Mouse (Mus musculus) embryonic facial prominence, embryonic 13.5 days (tissue): Measurements from ENCODE around the gene Mapk8ip3. TPM values are rescaled to one million over a fixed set of nuclear protein-coding genes. Genes with fewer than 3 reads are reported as not detected.

Experiments
- ATAC-seq: fragments of 200-750 bp; cut with Nextera tagmentation; 2 replicates; pipeline ENCODE4 v1.8.0; 2017; ENCODE audit warnings: low read depth; ENCODE audit not compliant: insufficient number of reproducible peaks, insufficient read depth, low FRiP score, low TSS enrichment
- H3K27ac ChIP-seq: fragments of 300-500 bp; sonication (generic); 2 replicates; pipeline ENCODE4 v1.5.1; 2015; ENCODE audit warnings: moderate library complexity, mild to moderate bottlenecking, inconsistent platforms
- H3K27me3 ChIP-seq: fragments of 300-500 bp; sonication (generic); 2 replicates; pipeline ENCODE4 v1.6.1; 2015; ENCODE audit warnings: mild to moderate bottlenecking, inconsistent platforms
- H3K36me3 ChIP-seq: fragments of 300-500 bp; sonication (generic); 2 replicates; pipeline ENCODE4 v1.6.1; 2015; ENCODE audit warnings: mild to moderate bottlenecking, inconsistent platforms
- H3K4me1 ChIP-seq: fragments of 300-500 bp; sonication (generic); 2 replicates; pipeline ENCODE4 v1.6.1; 2015; ENCODE audit warnings: inconsistent platforms
- H3K4me2 ChIP-seq: fragments of 300-500 bp; sonication (generic); 2 replicates; pipeline ENCODE4 v1.6.1; 2015; ENCODE audit warnings: moderate library complexity, mild to moderate bottlenecking, inconsistent platforms
- H3K4me3 ChIP-seq: fragments of 300-500 bp; sonication (generic); 2 replicates; pipeline ENCODE4 v1.5.1; 2015; ENCODE audit warnings: mild to moderate bottlenecking, inconsistent platforms
- H3K9ac ChIP-seq: fragments of 300-500 bp; sonication (generic); 2 replicates; pipeline ENCODE4 v1.6.1; 2015; ENCODE audit warnings: mild to moderate bottlenecking, inconsistent platforms
- H3K9me3 ChIP-seq: fragments of 300-500 bp; sonication (generic); 2 replicates; pipeline ENCODE4 v1.6.1; 2016; ENCODE audit warnings: inconsistent platforms
- WGBS: fragments of 180-500 bp; shearing (Covaris S2); methylation state at CpG from one replicate; pipeline ENCODE4 v1.1.7; 2015; ENCODE audit warnings: mixed read lengths; 5-methylcytosine and 5-hydroxymethylcytosine counted together
- polyA plus RNA-seq: library from polyadenylated mRNA; unstranded; fragments of >200 nt; fragmentation: Nextera tagmentation; extraction: Ambion mirVana; gene quantifications from 2 replicates; pipeline ENCODE4 v1.2.1, GENCODE M21; 2015

The Mapk8ip3 gene
- polyA plus RNA-seq, 1 experiment from 2014 or later: 41.6 TPM

DNA sequence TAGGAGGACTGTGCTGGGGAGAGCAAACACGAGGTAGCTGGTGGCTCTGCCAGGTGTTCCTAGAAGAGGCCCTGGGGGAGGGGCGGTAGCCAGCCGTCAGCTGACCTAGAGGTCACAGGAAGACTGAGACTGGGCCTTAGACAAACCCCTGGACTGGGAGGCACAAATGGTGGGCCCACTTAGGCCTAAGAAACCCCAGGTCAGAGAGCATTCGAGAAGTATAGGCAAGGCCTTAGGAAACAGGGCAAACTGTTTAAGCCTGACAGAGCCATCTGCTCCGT is 58.7 kb downstream of the Mapk8ip3 start:
- WGBS: 29% methylated on average over 5 of the region's 5 CpGs
- no peaks in the 10 kb centered on the region for H3K9me3 ChIP-seq
- peak overlapping the region; percentile 53 for H3K9ac ChIP-seq
- H3K27ac ChIP-seq: no peak overlapping the region
- no peak overlapping the region for H3K4me3 ChIP-seq
- no peak; the same call in 1 of the 2 replicates for ATAC-seq
- H3K36me3 ChIP-seq: peaks cover 6% of the 10 kb centered on the region
- H3K4me1 ChIP-seq: no peaks in the 10 kb centered on the region
- H3K27me3 ChIP-seq: no peaks in the 10 kb centered on the region
- H3K4me2 ChIP-seq: no peak overlapping the region; the same call in 1 of the 2 replicates

DNA sequence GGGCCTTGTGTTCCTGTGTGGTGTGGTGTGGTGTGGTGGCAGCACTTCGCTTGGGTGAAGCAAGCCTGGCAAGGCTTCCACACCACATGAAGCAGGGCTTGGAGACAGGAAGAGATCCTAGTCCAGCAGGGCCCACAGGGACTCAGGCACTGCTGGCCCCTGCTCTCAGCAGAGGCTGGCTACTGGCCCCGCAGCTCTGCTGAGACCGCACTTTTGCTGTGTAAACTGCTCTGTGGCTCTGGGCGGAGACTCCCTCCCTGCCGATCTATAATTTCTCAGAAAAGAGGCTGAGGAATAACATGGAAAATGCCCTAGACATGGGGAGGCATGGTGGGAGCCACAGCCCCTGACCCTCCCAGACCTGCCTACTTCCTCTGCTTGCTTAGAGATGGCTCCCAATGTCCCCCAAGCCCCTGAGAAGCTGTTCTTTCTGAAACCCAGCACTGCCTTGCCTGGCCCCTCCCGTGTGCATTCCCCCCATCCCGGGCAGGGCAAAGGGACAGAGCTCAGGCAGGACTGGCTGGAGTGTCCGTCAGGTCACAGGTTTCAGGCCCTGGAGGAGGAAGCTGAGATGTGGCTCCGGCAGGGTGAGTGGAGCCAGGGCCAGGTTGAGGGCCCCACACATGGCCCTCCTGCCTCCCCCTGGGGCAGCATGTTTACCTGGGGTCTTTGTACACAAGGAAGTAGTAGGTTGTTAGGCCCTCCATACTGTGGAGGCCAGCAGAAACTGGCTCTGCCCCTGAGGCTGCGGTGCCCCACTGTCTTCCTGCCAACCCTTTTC is 59.3 kb downstream of the Mapk8ip3 start:
- 49% methylated on average over 10 of the region's 10 CpGs for WGBS
- Histone ChIP-seq H3K36me3 (peaks cover under 1% of the 10 kb centered on the region), H3K4me3 (no peak overlapping the region), H3K27me3 (no peaks in the 10 kb centered on the region), H3K9ac (peak overlapping the region; percentile 53), H3K27ac (no peak overlapping the region), H3K4me2 (no peak overlapping the region; the same call in 1 of the 2 replicates), H3K9me3 (no peaks in the 10 kb centered on the region), H3K4me1 (no peaks in the 10 kb centered on the region)
- ATAC-seq: peak; percentile 2; the same call in 1 of the 2 replicates

GRCm38 (mm10) chr17:24874989-24875388 is 61.8 kb downstream of the Mapk8ip3 start:
- no peaks in the 10 kb centered on the region for H3K27me3 ChIP-seq
- H3K4me2 ChIP-seq: no peak overlapping the region
- H3K9me3 ChIP-seq: no peaks in the 10 kb centered on the region
- no peaks in the 10 kb centered on the region for H3K36me3 ChIP-seq
- no peak overlapping the region for H3K9ac ChIP-seq
- ATAC-seq: no peak
- no peak overlapping the region for H3K4me3 ChIP-seq
- H3K27ac ChIP-seq: no peak overlapping the region
- no peaks in the 10 kb centered on the region for H3K4me1 ChIP-seq
- 76% methylated on average over 8 of the region's 8 CpGs for WGBS

- Histone ChIP-seq H3K9ac (no peak overlapping the region), H3K9me3 (no peaks in the 10 kb centered on the region), H3K27ac (no peak overlapping the region), H3K27me3 (no peaks in the 10 kb centered on the region), H3K4me3 (no peak overlapping the region), H3K4me2 (no peak overlapping the region), H3K4me1 (no peaks in the 10 kb centered on the region), H3K36me3 (no peaks in the 10 kb centered on the region)
- 55% methylated on average over 1 of the region's 1 CpGs for WGBS
- ATAC-seq: no peak
Measured at GRCm38 (mm10) chr17:24874405-24874745, 62.4 kb downstream of the Mapk8ip3 start.

DNA sequence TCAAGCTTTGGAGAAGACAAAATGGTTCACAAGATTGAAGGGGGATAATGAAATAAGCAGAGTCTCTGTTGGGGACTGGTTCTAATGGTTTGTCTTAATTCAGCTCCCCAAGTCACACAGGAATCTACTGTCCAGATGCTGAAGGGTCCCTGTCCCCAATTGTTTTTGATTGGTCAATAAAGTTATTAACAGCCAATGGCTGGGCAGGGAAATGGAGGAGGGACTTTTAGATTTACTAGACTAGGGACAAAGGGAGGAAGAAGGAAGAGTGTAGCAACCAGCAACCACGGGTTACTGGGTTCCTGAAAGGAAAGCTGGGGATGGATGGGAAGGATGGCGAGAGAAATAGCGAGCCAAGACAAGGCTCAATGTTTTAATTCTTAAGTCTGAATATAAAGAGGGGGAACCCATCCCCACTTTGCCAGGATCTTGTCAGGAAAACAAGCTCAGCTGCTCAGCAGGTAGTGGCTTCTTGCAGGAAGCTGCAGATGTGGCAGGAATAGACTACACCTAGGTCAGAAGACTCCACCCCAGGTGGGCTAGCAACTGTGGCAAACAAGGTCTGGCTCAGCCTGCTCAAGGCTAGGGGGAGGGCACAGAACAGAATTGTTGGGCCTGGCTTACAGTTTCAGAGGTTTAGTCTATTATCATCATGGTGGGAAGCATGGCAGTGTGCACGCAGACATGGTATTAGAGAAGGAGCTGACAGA is 62.9 kb downstream of the Mapk8ip3 start:
- Histone ChIP-seq H3K4me2 (no peak overlapping the region), H3K27ac (no peak overlapping the region), H3K27me3 (no peaks in the 10 kb centered on the region), H3K4me1 (no peaks in the 10 kb centered on the region), H3K36me3 (no peaks in the 10 kb centered on the region), H3K9me3 (no peaks in the 10 kb centered on the region), H3K9ac (no peak overlapping the region), H3K4me3 (no peak overlapping the region)
- ATAC-seq: no peak
- 52% methylated on average over 4 of the region's 4 CpGs for WGBS

DNA sequence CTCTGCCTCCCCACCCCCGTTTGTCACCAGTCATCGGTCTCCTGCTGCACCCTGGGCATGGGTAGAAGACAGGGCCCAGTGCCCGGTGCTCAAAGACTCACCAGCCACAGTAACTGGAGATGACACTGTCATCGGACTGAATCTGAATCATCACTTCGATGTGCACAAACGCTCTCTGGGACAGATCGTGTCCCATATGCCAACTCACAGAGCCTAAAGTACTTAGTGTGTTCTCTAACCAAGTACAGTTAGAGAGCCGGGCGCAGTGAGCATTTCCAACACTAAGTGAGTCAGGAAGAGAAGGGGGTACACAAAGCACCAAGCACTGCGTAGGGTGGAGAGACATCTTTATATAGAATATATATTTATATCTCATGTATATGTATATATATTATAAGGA is 68.9 kb downstream of the Mapk8ip3 start:
- WGBS: 93% methylated on average over 10 of the region's 10 CpGs

DNA sequence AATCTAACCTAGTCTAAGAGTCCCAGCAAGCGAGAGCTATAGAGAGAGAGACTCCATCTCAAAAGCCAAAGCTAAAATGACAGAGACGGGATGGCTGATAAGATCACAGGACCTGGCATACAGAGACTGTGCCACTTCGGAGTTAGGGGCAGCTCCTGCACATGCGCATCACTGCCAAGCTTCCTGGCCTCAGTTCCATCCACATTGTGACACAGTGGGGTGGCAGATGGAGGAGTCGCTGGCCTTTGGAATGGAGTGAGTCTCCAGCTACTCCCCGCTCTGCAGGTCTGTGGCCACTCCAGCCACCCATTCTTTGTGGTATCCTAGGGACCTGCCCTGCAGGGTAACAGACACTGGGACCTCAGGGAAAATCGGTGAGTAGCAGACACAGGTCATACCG is 71.0 kb downstream of the Mapk8ip3 start, which contains the start of gene Igfals:
TSS of gene Igfals (plus strand) at position 222 of the 400 bp plus-strand sequence.
- H3K27me3 ChIP-seq: no peaks in the 10 kb centered on the region
- no peaks in the 10 kb centered on the region for H3K4me1 ChIP-seq
- no peaks in the 10 kb centered on the region for H3K9me3 ChIP-seq
- H3K4me3 ChIP-seq: no peak within 1 kb of the TSS
- no peak within 1 kb of the TSS for H3K4me2 ChIP-seq
- no peak within 1 kb of the TSS for H3K27ac ChIP-seq
- peaks cover 36% of the 10 kb centered on the region for H3K36me3 ChIP-seq
- H3K9ac ChIP-seq: 0 out of 2 replicates have a peak within 1 kb of the TSS, but pooled peaks have one; percentile 6
- 84% methylated on average over 8 of the region's 8 CpGs for WGBS
- no peak for ATAC-seq

More for the DNA sequence above, 68.9 kb downstream of the Mapk8ip3 start:
- Histone ChIP-seq H3K9ac (no peak overlapping the region), H3K4me2 (no peak overlapping the region), H3K27me3 (no peaks in the 10 kb centered on the region), H3K36me3 (peaks cover 16% of the 10 kb centered on the region), H3K4me3 (no peak overlapping the region), H3K9me3 (no peaks in the 10 kb centered on the region), H3K4me1 (no peaks in the 10 kb centered on the region), H3K27ac (no peak overlapping the region)
- ATAC-seq: no peak

DNA sequence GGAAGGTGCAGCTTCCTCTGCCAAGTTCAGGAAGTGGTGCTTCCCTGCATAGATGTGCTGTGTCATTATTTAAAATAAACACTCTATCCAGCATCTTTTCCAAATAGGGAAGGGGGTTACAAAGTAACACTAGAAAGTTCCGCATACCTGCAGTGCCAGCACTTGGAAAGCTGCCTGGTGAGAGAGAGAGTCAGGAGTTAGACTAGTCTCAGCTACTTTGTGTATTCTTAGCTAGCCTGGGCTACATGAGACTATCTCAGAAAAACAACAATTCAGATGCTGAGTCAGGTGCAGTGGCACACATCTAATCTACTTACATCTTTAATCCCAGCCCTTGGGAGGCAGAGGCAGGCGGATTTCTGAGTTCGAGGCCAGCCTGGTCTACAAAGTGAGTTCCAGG is 75.0 kb downstream of the Mapk8ip3 start:
- 95% methylated on average over 3 of the region's 3 CpGs for WGBS
- ATAC-seq: no peak
- Histone ChIP-seq H3K4me1 (no peaks in the 10 kb centered on the region), H3K36me3 (peaks cover 52% of the 10 kb centered on the region), H3K27me3 (no peaks in the 10 kb centered on the region), H3K27ac (no peak overlapping the region), H3K9me3 (no peaks in the 10 kb centered on the region), H3K4me2 (no peak overlapping the region), H3K9ac (no peak overlapping the region), H3K4me3 (no peak overlapping the region)

DNA sequence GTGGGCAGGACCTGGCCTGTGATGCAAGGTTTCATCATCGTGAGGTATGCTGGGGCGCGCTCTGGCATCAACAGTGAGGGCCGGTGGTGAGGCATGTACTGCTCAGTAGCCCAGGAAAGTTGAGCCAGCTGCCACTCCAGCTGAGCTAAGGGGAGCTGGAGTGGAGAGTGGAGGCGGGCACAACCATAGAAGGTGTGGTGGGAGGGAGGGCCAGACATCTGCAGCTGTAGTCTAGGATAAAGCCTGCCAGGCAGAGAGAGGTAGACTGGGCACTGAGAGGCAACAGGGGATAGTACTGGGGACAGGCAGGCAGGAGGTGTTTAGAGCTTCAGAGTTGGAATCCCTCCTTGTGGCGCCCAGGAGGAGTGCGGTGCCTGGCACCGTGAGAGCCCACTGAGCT is 76.7 kb downstream of the Mapk8ip3 start:
- Histone ChIP-seq H3K27me3 (no peaks in the 10 kb centered on the region), H3K4me2 (no peak overlapping the region), H3K9me3 (no peaks in the 10 kb centered on the region), H3K9ac (0 out of 2 replicates have a peak overlapping the region, but pooled peaks have one; percentile 1), H3K27ac (no peak overlapping the region), H3K36me3 (peaks cover 60% of the 10 kb centered on the region), H3K4me1 (no peaks in the 10 kb centered on the region), H3K4me3 (no peak overlapping the region)
- no peak for ATAC-seq
- WGBS: 90% methylated on average over 8 of the region's 8 CpGs

GRCm38 (mm10) chr17:24858967-24859366 is 77.8 kb downstream of the Mapk8ip3 start:
- no peak overlapping the region for H3K27ac ChIP-seq
- H3K9ac ChIP-seq: no peak overlapping the region
- H3K9me3 ChIP-seq: no peaks in the 10 kb centered on the region
- no peak overlapping the region for H3K4me2 ChIP-seq
- no peaks in the 10 kb centered on the region for H3K27me3 ChIP-seq
- H3K4me3 ChIP-seq: no peak overlapping the region
- whole genome bisulfite sequencing: 89% methylated on average over 6 of the region's 6 CpGs
- H3K4me1 ChIP-seq: no peaks in the 10 kb centered on the region
- no peak for ATAC-seq
- H3K36me3 ChIP-seq: peaks cover 66% of the 10 kb centered on the region

DNA sequence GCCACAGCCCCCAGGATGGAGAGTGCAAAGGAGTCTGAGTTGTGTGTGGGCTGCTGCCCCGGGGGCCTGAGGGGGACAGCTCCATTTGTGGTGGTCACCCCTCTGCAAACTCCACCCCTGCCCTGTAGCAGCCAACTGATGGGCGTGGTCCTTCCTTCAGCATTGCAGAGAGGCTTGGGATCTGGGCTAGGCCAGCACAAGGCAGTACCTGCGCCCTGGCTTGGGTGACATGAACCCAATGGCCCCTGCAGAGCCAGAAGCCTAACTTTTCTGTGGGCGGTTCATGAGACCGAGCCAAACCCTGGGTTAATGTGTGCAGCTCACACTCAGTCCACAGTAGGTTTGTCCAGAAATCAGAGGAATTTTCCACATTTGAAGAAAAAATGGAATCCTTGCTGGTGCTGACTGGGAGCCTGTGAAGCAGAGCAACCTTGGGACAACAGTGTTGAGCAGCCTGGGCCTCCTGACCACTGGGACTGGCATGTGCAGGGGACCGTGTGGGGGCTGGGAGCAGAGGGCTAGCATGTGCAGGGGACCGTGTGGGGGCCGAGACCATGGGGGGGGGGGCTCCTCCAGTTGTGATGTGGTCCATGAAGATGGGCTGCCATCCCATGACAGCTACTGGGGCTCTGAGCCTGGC is 78.8 kb downstream of the Mapk8ip3 start:
- H3K27ac ChIP-seq: no peak overlapping the region
- H3K27me3 ChIP-seq: no peaks in the 10 kb centered on the region
- no peaks in the 10 kb centered on the region for H3K9me3 ChIP-seq
- no peak overlapping the region for H3K4me3 ChIP-seq
- peaks cover 69% of the 10 kb centered on the region for H3K36me3 ChIP-seq
- no peak overlapping the region for H3K4me2 ChIP-seq
- H3K4me1 ChIP-seq: no peaks in the 10 kb centered on the region
- no peak; the same call in 1 of the 2 replicates for ATAC-seq
- no peak overlapping the region for H3K9ac ChIP-seq
- WGBS: 79% methylated on average over 8 of the region's 8 CpGs
